Mouse (Mus musculus) stomach, postnatal 0 days (tissue): Measurements from ENCODE around the gene Fgfr2.

Source experiments
- CTCF ChIP-seq: IDR thresholded peaks from 2 replicates; pipeline ENCODE4 v1.5.1; 2016; ENCODE audit warnings: antibody characterized with exemption, low read depth, mild to moderate bottlenecking, moderate library complexity
- EP300 ChIP-seq: optimal IDR thresholded peaks from 2 replicates; pipeline ENCODE3; 2016; ENCODE audit warnings: antibody characterized with exemption

DNA sequence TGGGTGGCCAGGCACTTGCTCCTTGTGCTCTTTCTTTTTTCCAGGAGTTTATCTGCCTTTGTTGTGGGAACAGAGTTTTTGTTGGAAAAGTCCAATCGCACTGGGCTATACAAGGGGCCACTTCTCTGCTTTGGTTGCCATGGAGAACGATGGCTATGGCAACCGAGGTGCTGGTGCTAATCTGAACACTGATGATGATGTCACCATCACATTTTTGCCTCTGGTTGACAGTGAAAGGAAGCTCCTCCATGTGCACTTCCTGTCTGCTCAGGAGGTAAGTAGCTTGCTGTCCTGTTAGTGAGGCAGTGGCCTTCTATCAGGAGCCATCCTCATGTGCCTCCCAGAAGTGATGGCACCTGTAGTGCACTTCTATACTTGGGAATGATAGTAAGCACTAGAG is 140.5 kb downstream of the Fgfr2 start:
- TF ChIP-seq CTCF (no peak), EP300 (no peak)
